Mouse (Mus musculus): ENCODE measurements at regions not wholly inside any gene's neighbourhood (a gene's known extent, or its start where the extent isn't known, plus 50 kb on each side); places are given as distances from the start of the nearest gene placed in this dataset.
A peak's percentile ranks its signal among the peaks of the same experiment; 100 is the strongest.

GRCm38 (mm10) chr13:91377428-91377827, 82.7 kb upstream of the Ssbp2 start:
- Histone ChIP-seq H3K9me3 (ENCODE audit: low read length) (no peaks in the 10 kb centered on the region), H3K27ac (ENCODE audit: low read depth, low read length) (no peak overlapping the region), H3K36me3 (ENCODE audit: insufficient read depth) (no peaks in the 10 kb centered on the region), H3K4me1 (ENCODE audit: insufficient read depth) (peaks cover 11% of the 10 kb centered on the region), H3K4me3 (ENCODE audit: low read depth, low read length) (no peak overlapping the region), H3K9ac (no peak overlapping the region), H3K4me2 (ENCODE audit: low read depth) (no peak overlapping the region), H3K27me3 (ENCODE audit: insufficient read depth, low read length) (no peaks in the 10 kb centered on the region)
- no peak for TF ChIP-seq CTCF (IDR thresholded peaks at IDR 0.05; ENCODE audit: low read depth)
- DNase-seq = no peak
- no peak for ATAC-seq
- WGBS = 87% methylated on average over 7 of the region's 7 CpGs

- Histone ChIP-seq H3K9ac (no peak overlapping the region), H3K36me3 (ENCODE audit: insufficient read depth) (no peaks in the 10 kb centered on the region), H3K27ac (ENCODE audit: low read depth, low read length) (no peak overlapping the region), H3K4me2 (ENCODE audit: low read depth) (no peak overlapping the region), H3K4me3 (ENCODE audit: low read depth, low read length) (no peak overlapping the region), H3K27me3 (ENCODE audit: insufficient read depth, low read length) (no peaks in the 10 kb centered on the region), H3K9me3 (ENCODE audit: low read length) (no peaks in the 10 kb centered on the region), H3K4me1 (ENCODE audit: insufficient read depth) (peaks cover 10% of the 10 kb centered on the region; the same call in 1 of the 2 replicates)
- ATAC-seq (no peak), DNase-seq (no peak)
- 40% methylated on average over 9 of the region's 9 CpGs for WGBS
- TF ChIP-seq CTCF (IDR thresholded peaks at IDR 0.05; ENCODE audit: low read depth) = no peak
These were observed 82.1 kb upstream of the Ssbp2 start for GRCm38 (mm10) chr13:91377972-91378371.

DNA sequence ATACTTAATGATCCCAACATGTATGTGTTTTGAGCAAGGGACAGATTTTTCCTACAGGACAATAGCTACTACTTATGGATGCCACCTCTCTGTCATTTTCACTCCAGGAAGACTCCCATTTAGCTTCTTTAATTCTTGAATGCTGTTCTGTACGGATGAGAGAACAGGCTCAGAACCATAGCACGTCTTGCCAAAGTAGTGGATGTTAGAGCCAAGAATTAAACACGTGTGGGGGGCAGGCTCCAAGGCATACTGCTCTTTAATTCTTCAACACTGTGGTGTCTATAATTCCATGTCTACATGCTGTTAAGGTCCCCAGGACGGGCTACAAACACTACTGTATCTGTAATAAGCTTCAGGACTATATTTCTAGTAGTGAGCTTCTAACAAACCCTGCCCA, 74.7 kb upstream of the Ssbp2 start:
- peak; percentile 59 for DNase-seq
- Histone ChIP-seq H3K27me3 (ENCODE audit: insufficient read depth, low read length) (no peaks in the 10 kb centered on the region), H3K4me1 (ENCODE audit: insufficient read depth) (peaks cover 6% of the 10 kb centered on the region), H3K27ac (ENCODE audit: low read depth, low read length) (no peak overlapping the region), H3K9ac (no peak overlapping the region), H3K4me3 (ENCODE audit: low read depth, low read length) (no peak overlapping the region), H3K9me3 (ENCODE audit: low read length) (no peaks in the 10 kb centered on the region), H3K36me3 (ENCODE audit: insufficient read depth) (no peaks in the 10 kb centered on the region), H3K4me2 (ENCODE audit: low read depth) (no peak overlapping the region)
- WGBS = 29% methylated on average over 4 of the region's 4 CpGs
- TF ChIP-seq CTCF (IDR thresholded peaks at IDR 0.05; ENCODE audit: low read depth) = no peak
- peak; percentile 40; the same call in 1 of the 2 replicates for ATAC-seq

DNA sequence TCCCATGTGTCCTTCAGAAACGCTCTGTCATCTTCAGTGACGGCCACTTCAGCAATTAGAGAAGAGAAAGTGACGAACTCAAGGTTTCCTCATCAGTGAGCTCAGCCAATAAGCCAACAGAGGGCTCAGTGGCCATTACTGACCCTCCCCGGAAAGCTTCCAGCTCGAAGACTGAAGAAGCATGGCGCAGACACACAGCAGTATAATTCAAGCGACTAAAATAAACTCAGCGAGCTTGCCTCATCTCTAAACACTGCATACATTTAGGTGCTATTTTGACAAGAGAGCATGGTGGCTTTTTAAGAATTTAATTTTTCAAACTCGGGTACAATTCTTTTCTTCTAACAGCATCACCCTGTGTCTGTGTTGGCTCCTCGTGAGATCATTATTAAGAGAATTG, 72.2 kb upstream of the Ssbp2 start:
- H3K36me3 ChIP-seq (ENCODE audit: insufficient read depth) = no peaks in the 10 kb centered on the region
- H3K9me3 ChIP-seq (ENCODE audit: low read length) = no peaks in the 10 kb centered on the region
- ATAC-seq = peak; percentile 81
- WGBS = 29% methylated on average over 10 of the region's 10 CpGs
- peak overlapping the region; percentile 14 for H3K4me2 ChIP-seq (ENCODE audit: low read depth)
- no peaks in the 10 kb centered on the region for H3K27me3 ChIP-seq (ENCODE audit: insufficient read depth, low read length)
- peaks cover 11% of the 10 kb centered on the region for H3K4me1 ChIP-seq (ENCODE audit: insufficient read depth)
- peak overlapping the region; percentile 75 for H3K27ac ChIP-seq (ENCODE audit: low read depth, low read length)
- no peak overlapping the region for H3K9ac ChIP-seq
- no peak overlapping the region for H3K4me3 ChIP-seq (ENCODE audit: low read depth, low read length)
- peak; percentile 62 for DNase-seq
- TF ChIP-seq CTCF (IDR thresholded peaks at IDR 0.05; ENCODE audit: low read depth) = no peak

GRCm38 (mm10) chr13:91403632-91404031, 56.5 kb upstream of the Ssbp2 start:
- DNase-seq (no peak), ATAC-seq (no peak)
- TF ChIP-seq CTCF (IDR thresholded peaks at IDR 0.05; ENCODE audit: low read depth) = no peak
- Histone ChIP-seq H3K36me3 (ENCODE audit: insufficient read depth) (no peaks in the 10 kb centered on the region), H3K27me3 (ENCODE audit: insufficient read depth, low read length) (no peaks in the 10 kb centered on the region), H3K9ac (no peak overlapping the region), H3K27ac (ENCODE audit: low read depth, low read length) (0 out of 2 replicates have a peak overlapping the region, but pooled peaks have one; percentile 21), H3K4me3 (ENCODE audit: low read depth, low read length) (no peak overlapping the region), H3K9me3 (ENCODE audit: low read length) (no peaks in the 10 kb centered on the region), H3K4me1 (ENCODE audit: insufficient read depth) (no peaks in the 10 kb centered on the region), H3K4me2 (ENCODE audit: low read depth) (no peak overlapping the region)
- 82% methylated on average over 2 of the region's 2 CpGs for WGBS

DNA sequence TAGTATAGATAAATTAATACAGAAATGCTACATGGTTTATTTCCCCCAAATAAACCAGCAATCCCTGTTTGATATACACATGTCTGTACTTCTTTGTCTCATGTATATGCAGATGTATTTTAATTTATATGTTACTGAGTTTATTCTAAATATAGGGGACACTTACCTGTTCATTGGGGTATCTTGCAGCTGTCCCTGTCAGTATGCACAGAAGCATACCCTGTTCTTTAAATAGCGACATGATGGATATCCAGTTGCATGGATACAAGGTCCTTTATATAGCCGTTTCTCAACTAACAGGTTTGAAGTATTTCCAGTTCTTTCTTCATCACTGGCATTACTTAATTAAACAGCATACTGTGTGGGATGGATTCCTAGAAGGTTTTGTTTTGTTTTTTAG, 55.1 kb upstream of the Ssbp2 start:
- Histone ChIP-seq H3K4me3 (ENCODE audit: low read depth, low read length) (no peak overlapping the region), H3K4me2 (ENCODE audit: low read depth) (no peak overlapping the region), H3K27me3 (ENCODE audit: insufficient read depth, low read length) (no peaks in the 10 kb centered on the region), H3K4me1 (ENCODE audit: insufficient read depth) (no peaks in the 10 kb centered on the region), H3K9me3 (ENCODE audit: low read length) (no peaks in the 10 kb centered on the region), H3K27ac (ENCODE audit: low read depth, low read length) (no peak overlapping the region), H3K36me3 (ENCODE audit: insufficient read depth) (no peaks in the 10 kb centered on the region), H3K9ac (no peak overlapping the region)
- ATAC-seq (no peak), DNase-seq (no peak)
- no peak for TF ChIP-seq CTCF (IDR thresholded peaks at IDR 0.05; ENCODE audit: low read depth)
- 87% methylated on average over 2 of the region's 2 CpGs for WGBS

GRCm38 (mm10) chr13:91410116-91410515, 50.0 kb upstream of the Ssbp2 start:
- H3K27me3 ChIP-seq (ENCODE audit: insufficient read depth, low read length) = no peaks in the 10 kb centered on the region

More at GRCm38 (mm10) chr13:91410116-91410515, 50.0 kb upstream of the Ssbp2 start:
- no peak for ATAC-seq
- no peak overlapping the region for H3K9ac ChIP-seq
- H3K4me3 ChIP-seq (ENCODE audit: low read depth, low read length) = no peak overlapping the region
- H3K4me1 ChIP-seq (ENCODE audit: insufficient read depth) = no peaks in the 10 kb centered on the region
- H3K4me2 ChIP-seq (ENCODE audit: low read depth) = no peak overlapping the region
- H3K36me3 ChIP-seq (ENCODE audit: insufficient read depth) = no peaks in the 10 kb centered on the region
- DNase-seq = no peak
- no peaks in the 10 kb centered on the region for H3K9me3 ChIP-seq (ENCODE audit: low read length)
- TF ChIP-seq CTCF (IDR thresholded peaks at IDR 0.05; ENCODE audit: low read depth) = no peak
- no peak overlapping the region for H3K27ac ChIP-seq (ENCODE audit: low read depth, low read length)
